Mouse (Mus musculus): ENCODE measurements at regions not wholly inside any gene's neighbourhood (a gene's known extent, or its start where the extent isn't known, plus 50 kb on each side); places are given as distances from the start of the nearest gene placed in this dataset.

GRCm38 (mm10) chr13:10538927-10539326, 178.3 kb upstream of the Chrm3 start:
- DNase-seq (ENCODE audit: low spot score in 2 of 2), result no peak

- DNase-seq (ENCODE audit: low spot score in 2 of 2), result no peak
These were observed 166.6 kb upstream of the Chrm3 start for GRCm38 (mm10) chr13:10527251-10527650.

GRCm38 (mm10) chr13:10526470-10527207, 166.0 kb upstream of the Chrm3 start:
- DNase-seq (ENCODE audit: low spot score in 2 of 2), result no peak

- DNase-seq (ENCODE audit: low spot score in 2 of 2), result no peak
These were observed 143.6 kb upstream of the Chrm3 start for GRCm38 (mm10) chr13:10504211-10504610.

- no peak for DNase-seq (ENCODE audit: low spot score in 2 of 2)
These were observed 94.7 kb upstream of the Chrm3 start for GRCm38 (mm10) chr13:10455323-10455722.

- DNase-seq (ENCODE audit: low spot score in 2 of 2), result no peak
These were observed 94.0 kb upstream of the Chrm3 start for GRCm38 (mm10) chr13:10454667-10455066.

GRCm38 (mm10) chr13:10451057-10451456, 90.4 kb upstream of the Chrm3 start:
- no peak for DNase-seq (ENCODE audit: low spot score in 2 of 2)

GRCm38 (mm10) chr13:10449502-10449901, 88.9 kb upstream of the Chrm3 start:
- no peak for DNase-seq (ENCODE audit: low spot score in 2 of 2)

- no peak for DNase-seq (ENCODE audit: low spot score in 2 of 2)
These were observed 87.2 kb upstream of the Chrm3 start for GRCm38 (mm10) chr13:10447806-10448205.

- DNase-seq (ENCODE audit: low spot score in 2 of 2), result no peak
These were observed 85.0 kb upstream of the Chrm3 start for GRCm38 (mm10) chr13:10445679-10446078.

All from cerebellum, postnatal 4 days (tissue).